Mouse (Mus musculus): Measurements from ENCODE around the gene Hormad1.
"Not testable (repeated sequence)": the region's sequence is repeated elsewhere in the genome, so short reads cannot be mapped to it uniquely, and the experiment has no call there.

The Hormad1 gene

GRCm38 (mm10) chr3:95560738-95561137 is 1.3 kb downstream of the Hormad1 start:
- DNase-seq (ENCODE audit: low spot score in 2 of 2) = no peak

- DNase-seq (ENCODE audit: low spot score in 2 of 2) = no peak
Measured at GRCm38 (mm10) chr3:95561826-95562225, 2.3 kb downstream of the Hormad1 start.

GRCm38 (mm10) chr3:95569585-95569984 is 10.1 kb downstream of the Hormad1 start:
- DNase-seq (ENCODE audit: low spot score in 2 of 2) = no peak

GRCm38 (mm10) chr3:95587754-95588603 is 28.5 kb downstream of the Hormad1 start:
- no peak for DNase-seq (ENCODE audit: low spot score in 2 of 2)

GRCm38 (mm10) chr3:95588604-95589086 is 29.2 kb downstream of the Hormad1 start, which contains the start of gene Golph3l:
Gene Golph3l, plus strand, starts transcription at chr3:95588934.
- peak; percentile 99 for DNase-seq (ENCODE audit: low spot score in 2 of 2)

- DNase-seq (ENCODE audit: low spot score in 2 of 2) = no peak
Measured at GRCm38 (mm10) chr3:95598734-95599133, 39.3 kb downstream of the Hormad1 start.

GRCm38 (mm10) chr3:95601287-95601686 is 41.8 kb downstream of the Hormad1 start:
- no peak for DNase-seq (ENCODE audit: low spot score in 2 of 2)

- no peak for DNase-seq (ENCODE audit: low spot score in 2 of 2)
Measured at GRCm38 (mm10) chr3:95606096-95606495, 46.6 kb downstream of the Hormad1 start.

- no peak for DNase-seq (ENCODE audit: low spot score in 2 of 2)
Measured at GRCm38 (mm10) chr3:95609195-95609594, 49.7 kb downstream of the Hormad1 start.

- no peak for DNase-seq (ENCODE audit: low spot score in 2 of 2)
Measured at GRCm38 (mm10) chr3:95613996-95614395, 54.5 kb downstream of the Hormad1 start.

GRCm38 (mm10) chr3:95618511-95618910 is 59.0 kb downstream of the Hormad1 start:
- no peak for DNase-seq (ENCODE audit: low spot score in 2 of 2)

GRCm38 (mm10) chr3:95621241-95621640 is 61.8 kb downstream of the Hormad1 start:
- no peak for DNase-seq (ENCODE audit: low spot score in 2 of 2)

- DNase-seq (ENCODE audit: low spot score in 2 of 2) = not testable (repeated sequence)
Measured at GRCm38 (mm10) chr3:95622421-95622820, 62.9 kb downstream of the Hormad1 start.

- DNase-seq (ENCODE audit: low spot score in 2 of 2) = no peak
Measured at GRCm38 (mm10) chr3:95623551-95623950, 64.1 kb downstream of the Hormad1 start.

- DNase-seq (ENCODE audit: low spot score in 2 of 2) = peak in 1 of 2 experiments; percentile 29
Measured at GRCm38 (mm10) chr3:95623991-95624515, 64.6 kb downstream of the Hormad1 start.

- peak; percentile 99 for DNase-seq (ENCODE audit: low spot score in 2 of 2)
Measured at GRCm38 (mm10) chr3:95624628-95625503, 65.4 kb downstream of the Hormad1 start, which contains the start of gene Ensa. Gene Ensa, plus strand, starts transcription at chr3:95624993.

- DNase-seq (ENCODE audit: low spot score in 2 of 2) = no peak
Measured at GRCm38 (mm10) chr3:95627763-95628162, 68.3 kb downstream of the Hormad1 start.

GRCm38 (mm10) chr3:95629755-95630154 is 70.3 kb downstream of the Hormad1 start:
- no peak for DNase-seq (ENCODE audit: low spot score in 2 of 2)

- no peak for DNase-seq (ENCODE audit: low spot score in 2 of 2)
Measured at GRCm38 (mm10) chr3:95630856-95631255, 71.4 kb downstream of the Hormad1 start.

- DNase-seq (ENCODE audit: low spot score in 2 of 2) = no peak
Measured at GRCm38 (mm10) chr3:95631304-95631703, 71.8 kb downstream of the Hormad1 start.

- peak in 1 of 2 experiments; percentile 37 for DNase-seq (ENCODE audit: low spot score in 2 of 2)
Measured at GRCm38 (mm10) chr3:95632648-95633588, 73.4 kb downstream of the Hormad1 start.
